Mouse (Mus musculus) effector memory CD4-positive, alpha-beta T cell, adult 7 months (primary cell): ENCODE results near the gene 3110040N11Rik. TPM values are rescaled to one million over a fixed set of nuclear protein-coding genes. Genes with fewer than 3 reads are reported as not detected.

ENCODE experiments used
- polyA plus RNA-seq: library from polyadenylated mRNA; unstranded; fragments of 100-300 nt; shearing (Covaris generic); gene quantifications from one replicate; pipeline ENCODE4 v1.2.1, GENCODE M21; 2017

Gene 3110040N11Rik
- 33.5 TPM for polyA plus RNA-seq

DNA sequence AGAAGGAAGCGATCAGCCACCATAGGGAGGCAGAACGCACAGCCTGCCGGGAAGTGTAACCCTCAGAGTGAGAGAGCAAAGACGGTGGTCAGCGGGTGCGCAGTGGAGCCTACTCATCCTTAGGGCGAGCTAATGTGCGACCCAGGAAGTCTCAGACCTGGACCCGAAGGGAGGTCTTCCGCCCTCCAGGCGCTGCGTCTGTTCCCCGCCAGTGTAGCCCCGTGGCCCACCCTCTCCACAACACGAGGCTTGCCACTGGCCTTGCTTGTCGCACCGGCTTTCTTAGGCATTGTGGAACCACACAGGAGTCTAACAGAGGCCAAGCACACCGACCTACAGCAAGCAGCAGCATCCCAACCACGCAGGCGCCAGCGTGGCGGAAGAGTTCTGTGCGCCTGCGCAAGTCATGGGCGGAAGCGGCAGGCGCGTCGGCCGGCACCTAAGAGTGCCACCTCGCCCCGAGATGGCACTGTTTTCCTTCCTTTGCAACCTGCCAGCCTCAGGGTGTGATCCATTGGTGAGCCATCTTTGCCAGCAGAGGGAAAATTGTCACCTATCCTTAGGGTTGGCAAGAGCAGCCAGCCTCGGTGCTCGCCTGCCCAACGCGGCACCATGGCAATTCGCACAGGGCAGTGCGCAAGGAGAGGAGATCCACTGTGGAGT, at the start of gene 3110040N11Rik:
TSS of gene 3110040N11Rik (minus strand) at position 384 of the 663 bp plus-strand sequence.

DNA sequence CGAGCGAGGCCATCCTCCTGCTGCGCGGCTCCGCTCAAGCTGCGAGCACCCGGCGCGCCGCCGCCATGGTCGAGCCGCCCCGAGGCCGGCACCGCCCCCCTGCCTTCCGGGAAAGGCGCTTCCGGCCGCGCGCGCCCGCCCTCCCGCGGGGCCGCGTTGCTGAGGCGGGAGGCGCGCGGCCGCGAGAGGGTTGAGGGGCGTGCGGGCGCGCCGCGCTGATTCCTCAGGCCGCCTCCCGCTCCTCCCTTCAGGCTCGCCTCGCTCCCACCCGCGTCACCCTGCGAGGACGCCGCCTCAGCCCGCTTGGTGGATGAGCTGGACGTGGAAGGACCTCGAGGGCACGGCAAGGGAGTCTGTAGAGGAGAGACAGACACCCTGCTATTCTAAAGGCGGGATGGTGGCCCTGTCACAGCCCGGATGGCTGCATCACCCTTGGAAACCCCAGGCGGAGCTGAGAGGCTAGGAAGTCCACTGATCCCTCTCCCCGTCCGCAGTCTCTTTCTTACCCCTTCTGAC, 40.2 kb upstream of the 3110040N11Rik start, which contains the start of gene Btbd1:
TSS of gene Btbd1 (minus strand) at position 53 of the 516 bp plus-strand sequence.

DNA sequence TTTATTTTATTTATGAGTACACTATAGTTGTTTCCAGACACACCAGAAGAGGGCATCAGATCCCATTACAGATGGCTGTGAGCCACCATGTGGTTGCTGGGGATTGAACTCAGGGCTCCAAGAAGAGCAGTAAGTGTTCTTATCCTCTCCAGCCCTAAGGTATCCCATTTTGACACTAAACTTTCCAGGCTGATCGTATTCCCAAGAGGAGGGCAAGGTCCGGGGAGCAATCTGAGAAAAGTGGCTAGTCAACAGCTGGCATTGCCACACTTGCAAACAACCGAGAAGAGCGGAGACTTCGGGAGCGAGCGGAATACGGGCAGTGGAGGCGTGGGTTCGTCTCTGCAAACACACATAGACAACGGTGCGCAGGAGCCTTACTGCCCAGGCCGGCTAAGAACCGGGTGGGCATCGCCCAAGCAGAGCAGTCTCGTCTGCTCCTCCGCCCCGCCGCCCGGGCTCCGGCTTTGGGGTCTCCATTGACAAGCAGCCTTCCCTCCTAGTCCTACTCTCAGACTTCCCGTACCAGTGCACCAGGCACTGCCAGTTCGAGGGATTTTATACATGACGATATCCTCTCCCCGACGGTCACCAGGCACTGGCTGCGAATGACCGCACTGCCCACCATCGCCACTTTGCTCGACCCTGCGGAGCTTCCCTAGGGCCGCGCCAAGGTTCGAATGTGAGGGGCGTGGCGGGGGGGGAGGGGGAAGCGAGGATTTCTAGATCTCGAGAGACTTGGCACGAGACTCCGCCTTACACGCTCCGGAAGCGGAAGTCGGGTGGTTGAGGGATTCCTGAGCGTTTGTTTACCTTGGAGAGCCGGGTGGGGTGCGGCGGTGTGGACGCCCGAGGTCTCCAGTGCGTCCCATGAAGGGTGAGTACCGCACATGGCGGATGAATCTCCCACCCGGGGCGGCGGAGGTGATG, 26.8 kb downstream of the 3110040N11Rik start, which contains the start of gene Ramac:
TSS of gene Ramac (plus strand) at position 746 of the 930 bp plus-strand sequence.

Other genes starting within 250 kb of the 3110040N11Rik start
- gene Fsd2, start 222.5 kb downstream of the 3110040N11Rik start, polyA plus RNA-seq = 0.84 TPM
- gene Whamm, start 218.2 kb downstream of the 3110040N11Rik start, polyA plus RNA-seq = 35.3 TPM
- 1.2 TPM for gene Homer2, start 82.0 kb downstream of the 3110040N11Rik start, polyA plus RNA-seq
- 179 TPM for gene Ramac, start 26.6 kb downstream of the 3110040N11Rik start, polyA plus RNA-seq
- 88.5 TPM for gene Btbd1, start 40.0 kb upstream of the 3110040N11Rik start, polyA plus RNA-seq
- gene Gm10160, start 66.3 kb upstream of the 3110040N11Rik start, polyA plus RNA-seq = not detected
- gene Tm6sf1, start 69.5 kb upstream of the 3110040N11Rik start, polyA plus RNA-seq = 13.6 TPM
- 15.8 TPM for gene Hdgfl3, start 145.0 kb upstream of the 3110040N11Rik start, polyA plus RNA-seq
- gene Bnc1, start 202.8 kb upstream of the 3110040N11Rik start, polyA plus RNA-seq = not detected